Mouse (Mus musculus) liver, embryonic 12.5 days (tissue): ENCODE measurements around the gene Mpeg1. TPM values are rescaled to one million over a fixed set of nuclear protein-coding genes. Genes with fewer than 3 reads are reported as not detected.

Source experiments
- ATAC-seq: fragments of 200-750 bp; cut with Nextera tagmentation; 2 replicates; pipeline ENCODE4 v1.8.0; 2017; ENCODE audit warnings: moderate number of reproducible peaks, mild to moderate bottlenecking, moderate library complexity
- H3K27ac ChIP-seq: fragments of 300-500 bp; sonication (generic); 2 replicates; pipeline ENCODE4 v1.5.1; 2016; ENCODE audit warnings: mild to moderate bottlenecking
- H3K27me3 ChIP-seq: fragments of 300-500 bp; sonication (generic); replicated peaks from 2 replicates; pipeline ENCODE4 v1.6.1; 2016; ENCODE audit warnings: mild to moderate bottlenecking, moderate library complexity
- H3K36me3 ChIP-seq: fragments of 300-500 bp; sonication (generic); 2 replicates; pipeline ENCODE4 v1.6.1; 2016; ENCODE audit warnings: mild to moderate bottlenecking, moderate library complexity
- H3K4me1 ChIP-seq: fragments of 300-500 bp; sonication (generic); 2 replicates; pipeline ENCODE4 v1.6.1; 2016
- H3K4me2 ChIP-seq: fragments of 300-500 bp; sonication (generic); 2 replicates; pipeline ENCODE4 v1.6.1; 2016; ENCODE audit warnings: mild to moderate bottlenecking, moderate library complexity
- H3K4me3 ChIP-seq: fragments of 300-500 bp; sonication (generic); 2 replicates; pipeline ENCODE4 v1.5.1; 2016; ENCODE audit warnings: mild to moderate bottlenecking, moderate library complexity
- H3K9ac ChIP-seq: fragments of 300-500 bp; sonication (generic); 2 replicates; pipeline ENCODE4 v1.6.1; 2016; ENCODE audit warnings: mild to moderate bottlenecking, moderate library complexity
- H3K9me3 ChIP-seq: fragments of 300-500 bp; sonication (generic); replicated peaks from 2 replicates; pipeline ENCODE4 v1.6.1; 2016; ENCODE audit warnings: mild to moderate bottlenecking, moderate library complexity
- WGBS: fragments of 180-500 bp; shearing (Covaris S2); methylation state at CpG from one replicate; pipeline ENCODE4 v1.1.7; 2016; ENCODE audit not compliant: insufficient replicate concordance; 5-methylcytosine and 5-hydroxymethylcytosine counted together
- polyA plus RNA-seq: library from polyadenylated mRNA; unstranded; fragments of >200 nt; fragmentation: Nextera tagmentation; extraction: Ambion mirVana; gene quantifications from 2 replicates; pipeline ENCODE4 v1.2.1, GENCODE M21; 2016

Mpeg1 gene
- polyA plus RNA-seq, 1 experiment from 2014 or later, result 0.76 TPM

GRCm38 (mm10) chr19:12498321-12498720, 37.7 kb downstream of the Mpeg1 start:
- Histone ChIP-seq H3K36me3 (no peaks in the 10 kb centered on the region), H3K27me3 (peaks cover 43% of the 10 kb centered on the region), H3K4me3 (no peak overlapping the region), H3K9me3 (no peaks in the 10 kb centered on the region), H3K27ac (no peak overlapping the region), H3K4me2 (no peak overlapping the region), H3K4me1 (peaks cover 18% of the 10 kb centered on the region), H3K9ac (no peak overlapping the region)
- no peak for ATAC-seq
- 63% methylated on average over 4 of the region's 4 CpGs for WGBS

- Histone ChIP-seq H3K36me3 (no peaks in the 10 kb centered on the region), H3K4me2 (no peak overlapping the region), H3K27me3 (peaks cover 43% of the 10 kb centered on the region), H3K4me1 (peaks cover 18% of the 10 kb centered on the region), H3K9me3 (no peaks in the 10 kb centered on the region), H3K4me3 (no peak overlapping the region), H3K9ac (no peak overlapping the region), H3K27ac (no peak overlapping the region)
- 50% methylated on average over 1 of the region's 1 CpGs for WGBS
- ATAC-seq, result no peak
Measured at GRCm38 (mm10) chr19:12498941-12499340, 38.4 kb downstream of the Mpeg1 start.

GRCm38 (mm10) chr19:12499485-12499884, 38.9 kb downstream of the Mpeg1 start:
- Histone ChIP-seq H3K36me3 (no peaks in the 10 kb centered on the region), H3K9me3 (no peaks in the 10 kb centered on the region), H3K4me3 (no peak overlapping the region), H3K9ac (no peak overlapping the region), H3K27ac (no peak overlapping the region), H3K4me2 (peak overlapping the region; percentile 77; the same call in 1 of the 2 replicates), H3K4me1 (peaks cover 18% of the 10 kb centered on the region), H3K27me3 (peaks cover 43% of the 10 kb centered on the region)
- 36% methylated on average over 2 of the region's 2 CpGs for WGBS
- ATAC-seq, result no peak

GRCm38 (mm10) chr19:12500124-12500523, 39.5 kb downstream of the Mpeg1 start:
- Histone ChIP-seq H3K4me1 (peaks cover 18% of the 10 kb centered on the region), H3K27ac (no peak overlapping the region), H3K9ac (no peak overlapping the region), H3K4me3 (peak overlapping the region; percentile 60), H3K27me3 (peaks cover 43% of the 10 kb centered on the region), H3K36me3 (no peaks in the 10 kb centered on the region), H3K4me2 (peak overlapping the region; percentile 77), H3K9me3 (no peaks in the 10 kb centered on the region)
- no peak for ATAC-seq
- 22% methylated on average over 3 of the region's 3 CpGs for WGBS

- Histone ChIP-seq H3K4me2 (peak overlapping the region; percentile 77), H3K27ac (peak overlapping the region; percentile 40; the same call in 1 of the 2 replicates), H3K4me1 (peaks cover 18% of the 10 kb centered on the region), H3K9ac (peak overlapping the region; percentile 59), H3K4me3 (peak overlapping the region; percentile 60), H3K36me3 (no peaks in the 10 kb centered on the region), H3K9me3 (no peaks in the 10 kb centered on the region), H3K27me3 (peaks cover 43% of the 10 kb centered on the region)
- 1% methylated on average over 36 of the region's 38 CpGs for WGBS
- peak; percentile 49 for ATAC-seq
Measured at GRCm38 (mm10) chr19:12500881-12501311, 40.3 kb downstream of the Mpeg1 start.

- Histone ChIP-seq H3K9me3 (no peaks in the 10 kb centered on the region), H3K4me3 (peak within 1 kb of the TSS; percentile 60), H3K27ac (peak within 1 kb of the TSS; percentile 40; the same call in 1 of the 2 replicates), H3K4me1 (peaks cover 18% of the 10 kb centered on the region), H3K27me3 (peaks cover 43% of the 10 kb centered on the region), H3K9ac (peak within 1 kb of the TSS; percentile 59), H3K4me2 (peak within 1 kb of the TSS; percentile 77), H3K36me3 (no peaks in the 10 kb centered on the region)
- ATAC-seq, result peak; percentile 84
- 4% methylated on average over 78 of the region's 80 CpGs for WGBS
Measured at GRCm38 (mm10) chr19:12501370-12502347, 41.1 kb downstream of the Mpeg1 start, which contains the start of gene Dtx4. Dtx4 (minus strand) TSS chr19:12501454.

GRCm38 (mm10) chr19:12502756-12503155, 42.2 kb downstream of the Mpeg1 start:
- no peaks in the 10 kb centered on the region for H3K9me3 ChIP-seq

GRCm38 (mm10) chr19:12514621-12515020, 54.0 kb downstream of the Mpeg1 start:
- Histone ChIP-seq H3K36me3 (no peaks in the 10 kb centered on the region), H3K4me2 (no peak overlapping the region), H3K4me1 (no peaks in the 10 kb centered on the region), H3K27ac (no peak overlapping the region), H3K4me3 (no peak overlapping the region), H3K9me3 (no peaks in the 10 kb centered on the region), H3K27me3 (0 out of 2 replicates have a peak, but pooled peaks cover 2% of the 10 kb centered on the region), H3K9ac (no peak overlapping the region)
- no peak for ATAC-seq

More at GRCm38 (mm10) chr19:12502756-12503155, 42.2 kb downstream of the Mpeg1 start:
- H3K4me1 ChIP-seq, result peaks cover 18% of the 10 kb centered on the region
- no peak for ATAC-seq
- H3K27ac ChIP-seq, result no peak overlapping the region
- H3K9ac ChIP-seq, result no peak overlapping the region
- H3K36me3 ChIP-seq, result no peaks in the 10 kb centered on the region
- no peak overlapping the region for H3K4me3 ChIP-seq
- H3K27me3 ChIP-seq, result peaks cover 43% of the 10 kb centered on the region
- WGBS, result 64% methylated on average over 7 of the region's 7 CpGs
- H3K4me2 ChIP-seq, result no peak overlapping the region

Other genes starting within 250 kb of the Mpeg1 start
- not detected in 2 replicates for gene Olfr1432, start 228.2 kb upstream of the Mpeg1 start, polyA plus RNA-seq
- not detected in 2 replicates for gene Olfr262, start 219.1 kb upstream of the Mpeg1 start, polyA plus RNA-seq
- gene Olfr235, start 199.7 kb upstream of the Mpeg1 start, polyA plus RNA-seq, result not detected in 2 replicates
- gene Olfr1434, start 180.9 kb upstream of the Mpeg1 start, polyA plus RNA-seq, result not detected in 2 replicates
- gene Olfr1436, start 161.6 kb upstream of the Mpeg1 start, polyA plus RNA-seq, result not detected in 2 replicates
- not detected in 2 replicates for gene Olfr1437, start 135.7 kb upstream of the Mpeg1 start, polyA plus RNA-seq
- not detected in 2 replicates for gene Olfr1438-ps1, start 124.9 kb upstream of the Mpeg1 start, polyA plus RNA-seq
- gene Olfr1440, start 73.5 kb upstream of the Mpeg1 start, polyA plus RNA-seq, result not detected in 2 replicates
- not detected in 2 replicates for gene Olfr1441, start 43.3 kb upstream of the Mpeg1 start, polyA plus RNA-seq
- gene Pfpl, start 32.9 kb upstream of the Mpeg1 start, polyA plus RNA-seq, result not detected in 2 replicates
- gene Dtx4, start 40.7 kb downstream of the Mpeg1 start, polyA plus RNA-seq, result 2.7 and 2.9 TPM in 2 replicates
- gene Fam111a, start 85.0 kb downstream of the Mpeg1 start, polyA plus RNA-seq, result 34.1 and 35.4 TPM in 2 replicates
- gene Gm4952, start 139.2 kb downstream of the Mpeg1 start, polyA plus RNA-seq, result 0.57 and 0.68 TPM in 2 replicates
- 0.33 TPM in 1 of 2 replicates, not detected in the other for gene Glyat, start 172.5 kb downstream of the Mpeg1 start, polyA plus RNA-seq
- gene Olfr1442, start 209.7 kb downstream of the Mpeg1 start, polyA plus RNA-seq, result not detected in 2 replicates
- gene Olfr1443, start 217.3 kb downstream of the Mpeg1 start, polyA plus RNA-seq, result not detected in 2 replicates
- gene Keg1, start 235.0 kb downstream of the Mpeg1 start, polyA plus RNA-seq, result 0.38 and 0.44 TPM in 2 replicates